Mouse (Mus musculus) kidney, adult 2 months (tissue): ENCODE data around the gene Rrm1. TPM values are rescaled to one million over a fixed set of nuclear protein-coding genes. Genes with fewer than 3 reads are reported as not detected.

Source experiments
- DNase-seq: peaks from one replicate; pipeline ENCODE4 v3.0.0; 2021
- H3K27ac ChIP-seq: fragments of 200-500 bp; 2 replicates; pipeline ENCODE4 v1.5.1; 2012; ENCODE audit warnings: low read depth, low read length, control low read depth, inconsistent platforms; ENCODE audit not compliant: insufficient read depth
- H3K27me3 ChIP-seq: fragments of 200-500 bp; replicated peaks from 2 replicates; pipeline ENCODE4 v1.6.1; 2012; ENCODE audit warnings: mild to moderate bottlenecking, moderate library complexity, low read length, inconsistent platforms; ENCODE audit not compliant: control insufficient read depth, insufficient read depth
- H3K36me3 ChIP-seq: fragments of 200-500 bp; 2 replicates; pipeline ENCODE4 v1.6.1; 2012; ENCODE audit warnings: mild to moderate bottlenecking, moderate library complexity, low read length, inconsistent platforms; ENCODE audit not compliant: control insufficient read depth, insufficient read depth
- H3K4me1 ChIP-seq: fragments of 200-500 bp; 2 replicates; pipeline ENCODE4 v1.6.1; 2011; ENCODE audit warnings: low read length; ENCODE audit not compliant: control insufficient read depth, insufficient read depth
- H3K4me3 ChIP-seq: fragments of 200-500 bp; 2 replicates; pipeline ENCODE4 v1.5.1; 2011; ENCODE audit warnings: mild to moderate bottlenecking, low read depth, low read length, control low read depth; ENCODE audit not compliant: insufficient read depth
- CTCF ChIP-seq: fragments of 200-500 bp; conservative IDR thresholded peaks from 2 replicates; pipeline ENCODE4 v1.5.1; 2011; ENCODE audit warnings: low read depth, mild to moderate bottlenecking, control low read depth, low read length, moderate library complexity, mixed read lengths; ENCODE audit not compliant: insufficient read depth, insufficient read length
- POLR2A ChIP-seq: fragments of 200-500 bp; IDR thresholded peaks from one replicate; pipeline ENCODE4 v1.6.1; 2011; ENCODE audit warnings: low read depth, low read length, control low read depth
- WGBS: fragments of 180-500 bp; shearing (Covaris S2); methylation state at CpG from one replicate; pipeline ENCODE4 v1.1.7; 2018; 5-methylcytosine and 5-hydroxymethylcytosine counted together
- polyA plus RNA-seq: library from polyadenylated mRNA; depleted of rRNA; stranded (reverse); fragments of >200 nt; gene quantifications from 2 replicates; pipeline ENCODE4 v1.2.3, GENCODE M21; 2012

Gene Rrm1
- polyA plus RNA-seq, 1 experiment, result 6.3 TPM

DNA sequence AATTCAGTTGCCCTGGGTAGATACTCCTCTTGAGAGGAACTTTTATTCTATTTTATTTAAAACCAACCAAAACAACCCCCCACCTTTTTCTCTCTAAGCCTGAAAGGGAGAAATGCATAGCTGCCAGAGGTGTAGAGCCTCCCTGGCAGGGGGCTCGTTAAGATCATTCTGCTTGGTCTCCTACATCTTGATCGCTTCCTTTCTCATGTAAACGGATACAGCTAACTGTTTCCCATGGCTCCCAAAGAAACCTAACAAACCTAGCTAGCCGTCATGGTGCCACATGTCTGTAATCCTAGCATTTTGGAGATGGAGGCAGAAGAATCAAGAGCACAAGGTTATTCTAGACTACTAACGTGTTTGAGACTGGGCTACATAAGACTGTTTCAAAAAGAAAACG is 25.7 kb upstream of the Rrm1 start:
- no peak overlapping the region for H3K27ac ChIP-seq
- 77% methylated on average over 6 of the region's 6 CpGs for WGBS
- DNase-seq, result no peak
- no peaks in the 10 kb centered on the region for H3K4me1 ChIP-seq
- no peaks in the 10 kb centered on the region for H3K36me3 ChIP-seq
- no peaks in the 10 kb centered on the region for H3K27me3 ChIP-seq
- TF ChIP-seq CTCF (no peak), POLR2A (no peak)
- H3K4me3 ChIP-seq, result no peak overlapping the region

DNA sequence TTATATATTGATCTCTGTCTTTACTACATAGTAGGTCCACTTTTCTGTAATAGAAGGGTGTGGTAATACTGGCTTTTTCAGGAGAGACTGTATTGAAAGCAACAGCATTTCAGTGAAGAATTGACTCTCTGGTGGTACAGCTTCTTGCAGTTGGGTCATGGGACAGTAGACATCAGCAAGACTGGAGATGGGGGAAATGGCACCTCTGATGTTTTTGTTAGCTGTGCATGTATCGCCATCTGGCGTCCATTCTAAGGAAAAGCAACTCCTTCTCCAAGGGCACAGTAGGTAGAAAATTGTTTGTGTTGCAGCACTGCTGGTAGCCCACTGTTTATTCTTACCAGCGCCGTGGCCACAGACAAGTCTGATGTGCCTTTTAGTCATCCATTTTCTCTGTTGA is 24.1 kb upstream of the Rrm1 start:
- H3K27ac ChIP-seq, result no peak overlapping the region
- TF ChIP-seq CTCF (peak; percentile 83), POLR2A (no peak)
- H3K36me3 ChIP-seq, result no peaks in the 10 kb centered on the region
- 5% methylated on average over 4 of the region's 4 CpGs for WGBS
- no peak overlapping the region for H3K4me3 ChIP-seq
- H3K27me3 ChIP-seq, result no peaks in the 10 kb centered on the region
- no peaks in the 10 kb centered on the region for H3K4me1 ChIP-seq
- DNase-seq, result peak; percentile 60

DNA sequence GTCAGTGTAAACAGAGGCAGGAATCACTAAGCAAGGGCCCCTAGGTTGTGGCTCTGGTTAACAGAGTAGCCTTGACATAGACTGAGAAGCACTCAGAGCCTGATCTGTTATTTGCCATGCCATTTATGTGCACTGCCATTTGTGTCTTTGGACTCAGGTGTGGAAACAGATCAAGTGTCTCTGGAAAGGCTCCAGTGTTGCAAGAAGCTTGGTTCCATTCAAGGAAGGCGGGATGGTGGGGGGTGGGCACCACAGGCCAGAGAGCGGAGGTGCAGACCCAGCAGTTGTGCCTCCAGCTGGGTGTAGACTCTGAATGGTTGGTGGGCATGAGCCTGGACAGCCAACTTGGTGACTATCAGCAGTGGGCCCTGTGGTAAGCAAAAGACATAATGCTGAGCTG is 19.5 kb upstream of the Rrm1 start:
- no peak overlapping the region for H3K4me3 ChIP-seq
- WGBS, result 94% methylated on average over 2 of the region's 2 CpGs
- no peaks in the 10 kb centered on the region for H3K36me3 ChIP-seq

DNA sequence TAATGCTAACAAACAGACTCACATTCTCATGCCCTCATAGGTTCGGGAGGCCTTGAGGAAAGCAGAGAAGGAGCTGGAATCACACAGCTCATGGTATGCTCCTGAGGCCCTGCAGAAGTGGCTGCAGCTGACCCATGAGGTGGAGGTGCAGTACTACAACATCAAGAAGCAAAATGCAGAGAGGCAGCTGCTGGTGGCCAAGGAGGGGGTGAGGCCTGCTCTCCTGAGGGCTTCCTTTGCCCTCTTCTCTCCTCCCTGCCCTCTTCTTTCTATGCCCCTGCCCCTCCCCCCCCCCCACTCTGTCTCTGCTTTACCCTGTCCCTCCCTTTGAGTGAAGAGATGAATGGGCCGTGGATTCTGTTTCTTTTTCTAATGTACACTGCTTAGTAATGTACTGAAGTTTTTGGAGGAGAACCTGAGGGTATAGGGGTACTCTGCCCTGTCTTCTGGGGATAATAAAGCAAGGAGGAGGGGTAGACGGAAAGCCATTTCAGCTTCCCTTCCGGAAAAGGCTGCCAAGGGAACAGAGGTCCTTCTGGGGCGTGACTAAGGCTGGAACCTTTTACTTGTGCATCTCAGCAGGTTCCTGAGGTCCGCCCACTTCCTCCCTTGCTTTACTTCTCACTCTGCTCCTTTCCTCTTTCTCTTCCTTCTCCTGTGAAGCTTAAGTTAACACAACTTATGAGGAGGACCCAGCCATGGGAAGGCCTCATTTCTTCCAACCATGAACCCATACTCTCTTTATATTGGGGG is 15.4 kb upstream of the Rrm1 start:
- no peaks in the 10 kb centered on the region for H3K27me3 ChIP-seq
- WGBS, result 61% methylated on average over 6 of the region's 6 CpGs
- H3K4me3 ChIP-seq, result no peak overlapping the region
- peak; percentile 7 for DNase-seq
- no peaks in the 10 kb centered on the region for H3K36me3 ChIP-seq
- no peaks in the 10 kb centered on the region for H3K4me1 ChIP-seq
- H3K27ac ChIP-seq, result no peak overlapping the region
- no peak for TF ChIP-seq CTCF
- no peak for TF ChIP-seq POLR2A

More for the DNA sequence above, 19.5 kb upstream of the Rrm1 start:
- Histone ChIP-seq H3K27ac (no peak overlapping the region), H3K27me3 (no peaks in the 10 kb centered on the region), H3K4me1 (no peaks in the 10 kb centered on the region)
- TF ChIP-seq CTCF (no peak), POLR2A (no peak)
- DNase-seq, result no peak

DNA sequence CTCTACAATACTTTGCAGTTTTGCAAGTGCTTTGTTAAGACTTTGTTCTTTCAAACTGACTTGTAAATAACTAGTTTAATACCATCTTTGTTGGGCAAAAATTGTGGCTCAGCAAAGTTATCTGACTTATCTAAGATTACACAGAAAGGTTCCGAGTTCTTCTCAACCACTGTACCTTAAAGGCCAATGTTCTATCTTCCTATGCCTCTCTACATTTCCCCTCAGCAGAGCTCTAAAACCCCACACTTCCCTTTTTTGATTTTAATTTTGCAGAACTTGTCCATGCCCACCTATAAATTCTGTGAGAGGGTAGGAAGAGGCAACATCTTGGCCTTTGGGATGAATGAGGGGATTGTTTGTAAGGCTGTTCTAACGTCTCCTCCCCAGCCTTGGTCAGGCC is 7.2 kb upstream of the Rrm1 start:
- Histone ChIP-seq H3K4me1 (no peaks in the 10 kb centered on the region), H3K36me3 (no peaks in the 10 kb centered on the region), H3K4me3 (no peak overlapping the region), H3K27me3 (no peaks in the 10 kb centered on the region), H3K27ac (no peak overlapping the region)
- no peak for TF ChIP-seq CTCF
- DNase-seq, result no peak
- 86% methylated on average over 2 of the region's 2 CpGs for WGBS

DNA sequence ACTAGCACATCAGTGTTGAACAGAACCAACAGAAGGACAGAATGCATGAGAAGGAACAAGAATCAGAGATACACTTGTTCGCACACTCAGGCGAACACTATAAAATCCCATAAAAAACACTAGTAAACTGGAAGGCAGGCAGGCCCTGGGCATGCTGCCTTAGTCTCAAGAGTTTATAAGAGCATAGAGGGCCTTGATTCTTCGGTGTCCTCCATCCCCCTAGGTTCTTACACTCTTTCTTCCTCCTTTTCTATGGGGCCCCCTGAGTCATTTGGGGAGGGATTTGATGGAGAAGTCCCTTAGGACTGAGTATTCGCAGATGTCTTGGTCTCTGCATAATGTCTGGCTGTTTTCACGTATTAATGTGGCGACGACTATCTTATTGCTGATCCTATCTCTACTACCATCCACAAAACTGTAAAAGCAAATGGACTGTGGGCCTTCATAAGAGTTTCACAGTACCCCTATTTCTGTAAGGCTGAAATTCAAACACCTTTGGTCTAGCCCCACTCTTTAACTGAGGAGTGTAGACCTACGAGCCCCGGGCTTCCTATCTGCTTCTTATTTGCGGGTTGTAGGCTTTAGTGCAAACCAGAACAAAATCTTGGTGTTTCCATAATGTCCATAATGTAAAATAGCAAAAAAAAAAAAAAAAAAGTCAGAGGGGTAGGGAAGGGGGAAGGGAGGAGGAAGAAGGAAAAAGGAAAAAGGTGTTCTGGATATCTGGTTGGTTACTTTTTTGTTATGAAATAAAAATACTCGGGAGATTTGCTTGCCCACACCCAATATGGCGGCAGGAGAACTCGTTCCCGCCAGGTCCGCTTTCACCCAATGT is 456 bp upstream of the Rrm1 start:
- Histone ChIP-seq H3K27me3 (no peaks in the 10 kb centered on the region), H3K36me3 (no peaks in the 10 kb centered on the region), H3K4me1 (no peaks in the 10 kb centered on the region), H3K4me3 (no peak overlapping the region; the same call in 1 of the 2 replicates), H3K27ac (no peak overlapping the region)
- no peak for TF ChIP-seq POLR2A
- peak; percentile 3 for DNase-seq
- 57% methylated on average over 15 of the region's 15 CpGs for WGBS

DNA sequence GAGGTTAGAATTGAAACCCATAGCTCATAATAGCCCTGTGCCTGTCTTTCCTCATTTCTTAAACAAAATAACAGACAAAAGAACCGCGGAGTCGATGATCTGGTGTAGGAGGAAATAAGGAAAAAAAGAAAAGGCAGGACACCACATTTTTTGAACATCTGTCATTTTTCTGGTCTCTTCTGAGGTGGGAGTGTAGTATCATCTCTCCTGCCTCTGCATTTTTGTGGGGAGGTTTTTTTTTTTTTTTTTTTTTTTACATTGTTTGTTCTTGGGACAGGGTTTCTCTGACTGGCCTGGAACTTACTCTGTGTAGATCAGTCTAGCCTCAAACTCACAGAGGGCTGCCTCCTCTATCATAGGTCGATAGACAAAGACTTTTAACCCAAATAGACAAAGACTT is 937 bp downstream of the Rrm1 start:
- TF ChIP-seq CTCF (no peak), POLR2A (no peak)
- Histone ChIP-seq H3K4me3 (peak overlapping the region; percentile 72; the same call in 1 of the 2 replicates), H3K27ac (no peak overlapping the region), H3K4me1 (no peaks in the 10 kb centered on the region), H3K36me3 (no peaks in the 10 kb centered on the region; the same call in 1 of the 2 replicates), H3K27me3 (no peaks in the 10 kb centered on the region)
- 5% methylated on average over 4 of the region's 4 CpGs for WGBS
- DNase-seq, result no peak

DNA sequence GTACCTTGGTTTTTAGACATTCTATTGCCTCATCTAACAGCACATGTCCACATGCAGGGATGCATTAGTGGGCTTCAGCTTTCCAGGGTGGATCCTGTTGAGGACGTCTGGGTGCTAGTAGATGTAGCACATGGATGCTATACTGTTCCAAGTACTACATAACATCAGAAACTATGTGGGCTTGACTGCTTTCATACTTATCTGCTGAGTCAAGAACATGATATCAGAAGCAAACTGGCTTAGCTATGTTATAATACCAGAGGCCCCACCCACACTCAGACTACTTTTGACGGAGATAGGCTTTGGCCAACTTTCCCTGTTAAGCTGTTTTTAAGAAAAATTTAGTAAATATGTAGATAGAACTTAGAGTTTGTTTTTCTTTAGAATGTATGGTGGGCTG is 2.8 kb downstream of the Rrm1 start:
- no peak overlapping the region for H3K27ac ChIP-seq
- no peaks in the 10 kb centered on the region for H3K4me1 ChIP-seq
- no peak overlapping the region for H3K4me3 ChIP-seq
- TF ChIP-seq POLR2A, result no peak
- no peak for TF ChIP-seq CTCF
- WGBS, result 77% methylated on average over 2 of the region's 2 CpGs
- DNase-seq, result no peak
- H3K27me3 ChIP-seq, result no peaks in the 10 kb centered on the region
- peaks cover 2% of the 10 kb centered on the region; the same call in 1 of the 2 replicates for H3K36me3 ChIP-seq
